Mouse (Mus musculus) hindbrain, embryonic 14.5 days (tissue): Measurements from ENCODE around the gene BC067074. TPM values are rescaled to one million over a fixed set of nuclear protein-coding genes. Genes with fewer than 3 reads are reported as not detected.
A peak's percentile ranks its signal among the peaks of the same experiment; 100 is the strongest.

ENCODE experiments used
- ATAC-seq: fragments of 200-750 bp; cut with Nextera tagmentation; 2 replicates; pipeline ENCODE4 v1.8.0; 2017; ENCODE audit warnings: moderate number of reproducible peaks, mild to moderate bottlenecking, moderate TSS enrichment, moderate library complexity; ENCODE audit not compliant: low FRiP score
- DNase-seq: peaks from one replicate; pipeline ENCODE4 v3.0.0-alpha.2; 2015; ENCODE audit warnings: low spot score
- H3K27ac ChIP-seq: fragments of 300-500 bp; sonication (generic); 2 replicates; pipeline ENCODE4 v1.5.1; 2014; ENCODE audit warnings: mild to moderate bottlenecking, moderate library complexity
- H3K27me3 ChIP-seq: fragments of 300-500 bp; sonication (generic); 2 replicates; pipeline ENCODE4 v1.6.1; 2014; ENCODE audit warnings: mild to moderate bottlenecking, low read length, mixed read lengths; ENCODE audit not compliant: control insufficient read depth, insufficient read depth
- H3K36me3 ChIP-seq: fragments of 300-500 bp; sonication (generic); replicated peaks from 2 replicates; pipeline ENCODE4 v1.6.1; 2014; ENCODE audit not compliant: control insufficient read depth, insufficient read depth
- H3K4me1 ChIP-seq: fragments of 300-500 bp; sonication (generic); replicated peaks from 2 replicates; pipeline ENCODE4 v1.6.1; 2014; ENCODE audit warnings: antibody characterized with exemption, low read length, mixed read lengths; ENCODE audit not compliant: control insufficient read depth, insufficient read depth
- H3K4me2 ChIP-seq: fragments of 300-500 bp; sonication (generic); replicated peaks from 2 replicates; pipeline ENCODE4 v1.6.1; 2014; ENCODE audit warnings: mild to moderate bottlenecking, moderate library complexity
- H3K4me3 ChIP-seq: fragments of 300-500 bp; sonication (generic); replicated peaks from 2 replicates; pipeline ENCODE4 v1.5.1; 2014; ENCODE audit warnings: mild to moderate bottlenecking, low read length
- H3K9ac ChIP-seq: fragments of 300-500 bp; sonication (generic); 2 replicates; pipeline ENCODE4 v1.6.1; 2014
- H3K9me3 ChIP-seq: fragments of 300-500 bp; sonication (generic); 2 replicates; pipeline ENCODE4 v1.6.1; 2016; ENCODE audit warnings: low read length; ENCODE audit not compliant: control insufficient read depth
- WGBS: fragments of 180-500 bp; shearing (Covaris S2); extraction: QIAGEN DNeasy Blood & Tissue Kit; methylation state at CpG from one replicate; pipeline ENCODE4 v1.1.7; 2014; 5-methylcytosine and 5-hydroxymethylcytosine counted together
- polyA plus RNA-seq: library from polyadenylated mRNA; unstranded; fragments of >200 nt; fragmentation: Nextera tagmentation; extraction: Ambion mirVana; gene quantifications from 2 replicates; pipeline ENCODE4 v1.2.1, GENCODE M21; 2014

Gene BC067074
- polyA plus RNA-seq, 1 experiment from 2014 or later: 1.0 TPM

DNA sequence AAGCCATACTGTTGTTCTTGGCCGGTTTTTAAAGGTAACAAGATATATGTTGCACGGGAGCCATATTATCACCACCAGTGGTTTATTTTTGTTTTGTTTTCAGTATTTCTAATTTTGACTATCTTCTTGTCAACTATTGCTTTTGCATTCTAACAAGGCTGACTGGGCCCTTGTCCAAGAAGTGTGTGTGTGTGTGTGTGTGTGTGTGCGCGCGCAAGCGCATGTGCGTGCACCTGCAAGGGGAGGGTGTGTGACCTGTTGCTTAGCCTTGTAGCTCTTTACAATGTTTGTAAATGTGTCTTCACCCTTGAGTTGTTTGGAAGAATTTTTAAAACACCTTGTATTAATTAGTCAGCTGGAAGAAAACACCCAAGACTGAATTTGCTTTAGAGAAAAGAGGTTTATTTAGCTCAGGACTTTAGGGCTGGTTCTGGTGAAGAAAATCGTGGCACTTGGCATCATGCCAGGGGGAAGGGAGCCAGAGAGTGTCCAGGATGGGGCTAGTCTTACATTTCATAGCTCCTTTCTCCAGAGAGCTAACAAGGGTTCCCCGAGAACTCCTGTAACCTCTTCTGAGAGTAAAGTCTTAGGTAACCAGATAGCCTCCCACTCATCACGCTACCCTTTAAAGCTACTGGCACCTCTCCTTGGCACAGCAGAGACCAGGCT is 3.0 kb downstream of the BC067074 start:
- Histone ChIP-seq H3K9ac (no peak overlapping the region), H3K4me2 (no peak overlapping the region), H3K27ac (no peak overlapping the region), H3K27me3 (peaks cover 25% of the 10 kb centered on the region), H3K4me1 (no peaks in the 10 kb centered on the region), H3K9me3 (no peaks in the 10 kb centered on the region), H3K4me3 (no peak overlapping the region), H3K36me3 (no peaks in the 10 kb centered on the region)
- DNase-seq: no peak
- no peak for ATAC-seq
- 86% methylated on average over 10 of the region's 10 CpGs for WGBS

DNA sequence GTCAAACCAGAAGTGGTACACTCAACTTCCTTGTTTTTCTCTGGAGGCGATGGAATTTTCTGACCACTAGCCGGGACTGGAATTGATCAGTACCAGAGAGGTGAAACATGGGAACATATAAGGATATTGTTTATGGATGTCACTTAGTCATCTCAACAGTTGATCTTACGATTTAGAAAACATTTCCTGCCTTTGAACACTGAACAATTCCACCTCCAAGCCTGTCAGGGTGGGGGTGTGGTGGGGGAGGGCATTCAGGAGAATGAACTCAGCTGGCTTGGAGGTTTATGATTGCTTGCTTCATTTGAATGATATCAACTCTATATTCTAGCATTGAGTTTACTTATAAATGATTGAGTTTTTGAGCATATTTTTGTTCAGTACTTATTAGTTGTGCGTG is 13.6 kb downstream of the BC067074 start:
- H3K4me3 ChIP-seq: no peak overlapping the region
- H3K9me3 ChIP-seq: no peaks in the 10 kb centered on the region
- H3K4me1 ChIP-seq: no peaks in the 10 kb centered on the region
- 92% methylated on average over 4 of the region's 4 CpGs for WGBS
- DNase-seq (no peak), ATAC-seq (no peak)
- no peaks in the 10 kb centered on the region for H3K36me3 ChIP-seq
- H3K27me3 ChIP-seq: no peaks in the 10 kb centered on the region
- no peak overlapping the region for H3K4me2 ChIP-seq
- no peak overlapping the region for H3K27ac ChIP-seq
- no peak overlapping the region for H3K9ac ChIP-seq

DNA sequence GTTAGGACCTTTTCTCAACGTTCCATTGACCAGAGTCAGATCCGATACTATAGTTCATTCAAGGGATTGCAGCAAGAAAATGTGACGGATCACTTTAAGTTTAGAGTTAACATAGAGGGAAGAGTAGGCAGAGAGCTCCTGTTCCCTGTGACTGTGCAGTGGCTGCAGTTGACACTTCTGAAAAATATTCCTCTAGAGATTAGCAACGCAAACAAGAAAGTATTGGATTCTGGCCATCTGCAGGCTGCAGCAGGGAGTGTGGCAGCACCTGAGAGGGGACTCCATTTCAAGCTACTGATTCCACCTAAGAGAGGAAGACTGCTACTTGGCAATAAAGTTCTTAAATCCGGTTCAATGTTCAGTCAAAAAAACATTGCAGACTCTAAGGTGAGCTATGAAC is 26.6 kb downstream of the BC067074 start:
- ATAC-seq (no peak), DNase-seq (no peak)
- Histone ChIP-seq H3K4me3 (no peak overlapping the region), H3K9ac (no peak overlapping the region), H3K36me3 (no peaks in the 10 kb centered on the region), H3K27ac (no peak overlapping the region), H3K27me3 (no peaks in the 10 kb centered on the region), H3K4me1 (no peaks in the 10 kb centered on the region), H3K9me3 (no peaks in the 10 kb centered on the region), H3K4me2 (no peak overlapping the region)
- WGBS: 90% methylated on average over 5 of the region's 5 CpGs

DNA sequence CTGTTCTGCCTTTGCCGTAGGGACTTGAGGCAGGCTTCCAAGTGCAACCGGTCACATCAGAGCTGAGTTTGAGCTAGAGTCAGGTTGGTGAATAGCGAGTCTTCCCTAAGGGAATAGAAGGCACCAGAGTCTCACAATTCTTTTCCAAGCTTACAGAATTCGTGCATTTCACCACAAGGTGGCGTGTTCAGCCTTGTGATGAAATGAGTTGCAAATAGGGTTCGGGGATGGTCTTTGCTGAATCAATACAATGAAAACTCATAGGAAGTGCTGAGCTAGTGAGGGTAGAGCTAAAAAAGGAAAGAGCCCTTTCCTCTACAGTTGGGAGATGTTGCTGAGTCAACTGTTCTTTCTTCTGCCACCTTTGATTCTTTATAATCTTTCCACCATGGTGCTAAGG is 29.0 kb downstream of the BC067074 start:
- WGBS: 14% methylated on average over 6 of the region's 6 CpGs
- no peak overlapping the region for H3K27ac ChIP-seq
- H3K4me3 ChIP-seq: no peak overlapping the region
- no peaks in the 10 kb centered on the region for H3K4me1 ChIP-seq
- H3K4me2 ChIP-seq: no peak overlapping the region
- no peaks in the 10 kb centered on the region for H3K36me3 ChIP-seq
- no peaks in the 10 kb centered on the region for H3K9me3 ChIP-seq
- 0 out of 2 replicates have a peak, but pooled peaks have one; percentile 31 for ATAC-seq
- no peak overlapping the region for H3K9ac ChIP-seq
- peak; percentile 72 for DNase-seq
- no peaks in the 10 kb centered on the region for H3K27me3 ChIP-seq

DNA sequence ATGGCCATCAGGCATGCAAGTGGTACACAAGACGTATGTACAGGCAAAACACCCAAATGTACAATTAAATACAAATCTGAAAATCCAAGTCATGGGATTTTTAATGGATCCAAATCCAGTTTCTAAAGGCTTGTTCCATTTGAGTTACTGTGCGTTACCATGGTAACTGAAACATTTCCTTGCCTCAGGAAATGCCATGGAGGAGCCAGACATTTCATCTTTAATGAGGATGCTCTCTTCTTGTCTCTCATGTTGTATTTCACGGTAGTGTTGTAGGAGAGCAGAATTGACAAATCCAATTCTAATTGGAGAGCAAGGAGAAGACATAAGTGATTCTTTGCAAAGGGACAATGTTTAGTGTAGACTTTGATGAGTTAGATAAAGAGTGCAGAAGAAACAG is 31.3 kb downstream of the BC067074 start:
- 73% methylated on average over 3 of the region's 3 CpGs for WGBS
- H3K9me3 ChIP-seq: no peaks in the 10 kb centered on the region
- no peak overlapping the region for H3K4me3 ChIP-seq
- no peak overlapping the region for H3K9ac ChIP-seq
- H3K36me3 ChIP-seq: no peaks in the 10 kb centered on the region
- no peak overlapping the region for H3K4me2 ChIP-seq
- no peak overlapping the region for H3K27ac ChIP-seq
- H3K4me1 ChIP-seq: no peaks in the 10 kb centered on the region
- no peaks in the 10 kb centered on the region for H3K27me3 ChIP-seq
- ATAC-seq (no peak), DNase-seq (no peak)

DNA sequence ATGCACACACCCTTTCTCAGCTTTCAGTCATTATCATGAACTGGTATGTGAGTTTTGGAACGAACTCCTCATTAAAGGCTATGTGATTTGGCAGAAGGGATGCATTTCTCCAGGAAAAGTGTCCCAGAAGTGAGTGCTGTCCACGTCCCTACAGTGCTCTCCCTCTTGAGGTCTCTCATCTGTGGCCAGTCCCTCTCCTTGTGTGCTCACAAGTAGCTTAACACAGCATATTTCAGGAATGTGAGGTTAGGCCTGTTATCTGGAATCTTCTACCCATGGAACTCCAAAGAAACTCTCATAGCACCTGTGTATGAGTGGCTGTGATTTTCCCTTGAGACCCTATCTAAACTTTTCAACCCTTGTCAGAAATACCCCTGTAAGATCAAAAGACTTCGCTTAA is 32.7 kb downstream of the BC067074 start:
- WGBS: 80% methylated on average over 3 of the region's 3 CpGs
- Histone ChIP-seq H3K9ac (no peak overlapping the region), H3K4me3 (no peak overlapping the region), H3K4me2 (no peak overlapping the region), H3K9me3 (peaks cover 9% of the 10 kb centered on the region), H3K27me3 (no peaks in the 10 kb centered on the region), H3K4me1 (no peaks in the 10 kb centered on the region), H3K27ac (no peak overlapping the region), H3K36me3 (no peaks in the 10 kb centered on the region)
- ATAC-seq: no peak
- no peak for DNase-seq

DNA sequence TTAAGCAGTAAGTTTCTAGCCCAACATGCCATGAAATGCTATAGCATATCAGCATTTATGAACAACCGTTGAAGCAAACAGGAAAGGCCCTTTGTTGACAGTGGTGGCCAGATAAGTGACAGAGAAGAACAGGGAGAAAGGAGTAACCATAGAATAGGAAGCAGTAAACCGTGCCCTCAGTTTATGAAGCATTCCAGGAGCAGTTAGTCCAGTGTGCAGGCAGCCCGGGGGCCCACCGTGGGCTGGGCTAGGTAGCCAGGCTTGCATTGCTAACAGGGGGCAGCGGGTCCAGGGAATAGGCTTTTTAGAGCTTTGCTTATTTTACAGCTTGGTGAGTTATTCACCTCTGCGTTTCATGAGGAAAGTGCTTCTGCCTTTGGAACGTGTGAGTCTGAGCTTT is 39.3 kb downstream of the BC067074 start:
- WGBS: 77% methylated on average over 7 of the region's 7 CpGs
- H3K9ac ChIP-seq: no peak overlapping the region
- H3K27me3 ChIP-seq: no peaks in the 10 kb centered on the region
- DNase-seq: no peak
- H3K36me3 ChIP-seq: no peaks in the 10 kb centered on the region
- no peak overlapping the region for H3K4me2 ChIP-seq
- no peak overlapping the region for H3K4me3 ChIP-seq
- peaks cover 10% of the 10 kb centered on the region for H3K9me3 ChIP-seq
- no peak overlapping the region for H3K27ac ChIP-seq
- no peak for ATAC-seq
- H3K4me1 ChIP-seq: no peaks in the 10 kb centered on the region

DNA sequence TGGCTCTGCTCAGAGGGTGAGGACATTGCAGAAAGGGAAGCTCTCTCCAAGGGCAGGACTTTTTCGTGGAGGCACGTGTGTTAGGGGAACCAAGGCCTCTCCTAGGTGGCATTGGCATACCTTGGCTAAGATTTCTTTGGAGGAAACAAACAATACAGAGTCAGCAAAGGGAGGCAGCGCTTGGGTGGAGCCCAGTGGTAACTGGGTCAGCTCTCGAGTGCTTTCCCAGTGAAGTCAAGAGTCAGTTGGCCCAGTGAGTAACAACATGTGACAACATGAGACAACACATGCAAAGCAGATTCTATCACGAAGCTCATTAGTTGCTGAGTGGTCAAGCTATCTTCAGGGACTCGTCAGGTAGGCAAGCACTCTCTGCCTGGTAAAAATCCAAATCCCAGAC is 40.4 kb downstream of the BC067074 start:
- Histone ChIP-seq H3K27ac (no peak overlapping the region), H3K36me3 (no peaks in the 10 kb centered on the region), H3K4me3 (no peak overlapping the region), H3K9me3 (peaks cover 10% of the 10 kb centered on the region), H3K27me3 (no peaks in the 10 kb centered on the region), H3K9ac (no peak overlapping the region), H3K4me1 (no peaks in the 10 kb centered on the region), H3K4me2 (no peak overlapping the region)
- DNase-seq (no peak), ATAC-seq (no peak)
- WGBS: 87% methylated on average over 6 of the region's 6 CpGs

DNA sequence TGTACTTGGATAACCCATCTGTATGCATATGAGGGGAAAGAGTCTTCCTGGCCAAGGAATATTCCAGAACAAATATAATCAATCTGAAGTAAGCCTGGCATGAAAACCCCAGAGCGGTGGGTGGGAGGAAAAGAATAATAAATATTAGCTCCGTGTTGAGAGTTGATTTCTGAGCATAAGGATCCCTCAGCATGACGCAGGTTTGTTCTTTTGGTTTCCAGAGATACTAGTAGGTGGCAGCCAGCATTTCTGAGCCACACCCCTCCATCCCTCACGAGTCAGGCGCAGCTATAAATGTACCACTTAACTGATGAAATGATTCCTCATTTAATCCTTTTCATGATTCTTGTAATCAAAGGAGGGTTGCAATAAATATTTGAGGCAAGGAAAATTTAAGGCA is 41.0 kb downstream of the BC067074 start:
- H3K4me2 ChIP-seq: no peak overlapping the region
- no peak overlapping the region for H3K9ac ChIP-seq
- H3K4me3 ChIP-seq: no peak overlapping the region
- DNase-seq (no peak), ATAC-seq (no peak)
- H3K36me3 ChIP-seq: no peaks in the 10 kb centered on the region
- no peaks in the 10 kb centered on the region for H3K4me1 ChIP-seq
- H3K9me3 ChIP-seq: peaks cover 10% of the 10 kb centered on the region
- H3K27me3 ChIP-seq: no peaks in the 10 kb centered on the region
- WGBS: 75% methylated on average over 5 of the region's 5 CpGs
- H3K27ac ChIP-seq: no peak overlapping the region

DNA sequence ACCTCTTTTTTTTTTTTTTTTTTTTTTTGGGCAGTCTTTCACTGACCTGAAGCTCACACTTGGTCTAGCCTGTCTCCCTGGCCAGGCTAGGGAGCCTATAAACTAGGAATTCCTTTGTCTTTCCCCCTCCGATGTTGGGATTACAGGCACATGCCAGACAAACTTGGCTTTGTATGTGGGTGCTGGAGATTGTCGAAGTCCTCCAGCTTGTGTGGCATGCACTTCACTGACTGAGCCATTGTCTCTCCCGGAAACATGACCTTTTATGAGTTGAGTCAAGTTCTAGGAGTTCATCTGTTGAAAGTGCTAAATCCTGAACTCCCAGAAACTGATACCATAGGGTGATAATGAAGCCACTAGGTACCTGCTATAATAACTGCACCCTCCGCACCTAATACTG is 41.8 kb downstream of the BC067074 start:
- ATAC-seq (no peak), DNase-seq (no peak)
- 73% methylated on average over 4 of the region's 4 CpGs for WGBS
- Histone ChIP-seq H3K9ac (no peak overlapping the region), H3K27me3 (no peaks in the 10 kb centered on the region), H3K9me3 (peaks cover 10% of the 10 kb centered on the region), H3K4me1 (no peaks in the 10 kb centered on the region), H3K4me2 (no peak overlapping the region), H3K27ac (no peak overlapping the region), H3K36me3 (no peaks in the 10 kb centered on the region), H3K4me3 (no peak overlapping the region)
